Mouse (Mus musculus): ENCODE measurements around the gene Tmem199. TPM values are rescaled to one million over a fixed set of nuclear protein-coding genes. Genes with fewer than 3 reads are reported as not detected.

Tmem199 gene
- total and polyA plus RNA-seq, 3 experiments = 6.9 to 26.8 (median 22.0) TPM

DNA sequence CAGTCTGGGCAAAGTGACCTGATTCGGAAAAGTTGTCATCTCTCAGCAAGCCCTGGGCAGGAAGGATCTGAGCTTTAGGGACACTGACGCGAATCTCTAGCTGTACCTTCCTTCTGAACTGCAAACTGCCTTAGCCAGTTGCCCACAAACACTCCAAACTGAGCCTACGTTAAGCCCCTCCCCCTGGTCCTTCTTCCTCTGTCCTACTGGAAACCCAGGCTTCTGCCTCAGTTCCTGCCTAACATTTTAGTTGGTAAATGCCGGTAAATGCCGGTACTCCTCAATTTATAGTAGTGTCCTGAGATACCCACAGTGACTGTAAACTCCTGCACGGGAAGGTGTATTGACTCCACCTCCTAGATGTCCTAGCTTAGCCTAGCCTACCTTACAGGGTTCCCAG, 28.3 kb downstream of the Tmem199 start:
- DNase-seq = no peak

- no peak for DNase-seq
These were observed 36.7 kb downstream of the Tmem199 start for GRCm38 (mm10) chr11:78475289-78475688.

- DNase-seq = peak; percentile 77
These were observed 40.5 kb downstream of the Tmem199 start for GRCm38 (mm10) chr11:78471326-78472103.

DNA sequence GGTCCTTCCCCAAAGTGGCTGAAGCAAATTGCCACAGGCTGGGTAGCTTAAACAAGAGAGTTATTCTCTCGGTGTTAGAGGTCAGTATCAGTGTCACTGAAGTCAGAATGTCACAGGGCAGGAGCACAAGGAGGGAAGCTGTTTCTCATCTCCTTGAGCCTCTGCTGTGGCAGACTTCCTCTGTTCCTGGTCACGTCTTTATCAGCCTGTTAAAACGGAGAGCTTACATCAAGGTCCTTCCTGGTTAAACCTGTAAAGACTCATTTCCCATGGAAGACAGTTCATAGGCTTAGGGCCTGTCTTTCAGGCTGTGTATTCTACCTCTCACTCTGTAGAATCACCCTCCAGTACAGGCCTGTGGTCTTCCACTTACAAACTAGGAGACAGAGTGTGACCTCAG, 44.0 kb downstream of the Tmem199 start:
- no peak for DNase-seq

- DNase-seq = no peak
These were observed 44.5 kb downstream of the Tmem199 start for GRCm38 (mm10) chr11:78467515-78467914.

DNA sequence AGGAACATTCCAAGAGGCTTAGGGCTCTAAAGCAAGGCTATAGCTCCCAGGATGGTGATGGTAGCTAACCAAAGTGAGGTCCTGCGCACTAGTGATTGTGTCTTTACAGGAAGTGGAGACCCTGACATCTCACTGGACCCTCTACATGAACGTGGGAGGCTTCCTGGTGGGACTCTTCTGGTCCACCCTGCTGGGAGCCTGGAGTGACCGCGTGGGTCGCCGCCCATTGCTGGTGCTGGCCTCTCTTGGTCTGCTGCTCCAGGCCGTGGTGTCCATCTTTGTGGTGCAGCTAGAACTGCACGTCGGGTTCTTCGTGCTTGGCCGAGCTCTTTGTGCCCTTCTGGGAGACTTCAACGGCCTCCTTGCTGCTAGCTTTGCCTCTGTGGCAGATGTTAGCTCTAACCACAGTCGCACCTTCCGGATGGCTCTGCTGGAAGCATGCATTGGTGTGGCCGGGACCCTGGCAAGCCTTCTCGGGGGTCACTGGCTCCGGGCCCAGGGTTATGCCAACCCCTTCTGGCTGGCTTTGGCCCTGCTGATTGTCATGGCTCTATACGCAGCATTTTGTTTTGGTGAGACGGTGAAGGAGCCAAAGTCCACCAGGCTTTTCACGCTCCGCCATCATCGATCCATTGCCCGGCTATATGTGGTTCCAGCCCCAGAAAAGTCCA, 45.6 kb downstream of the Tmem199 start:
- DNase-seq = no peak

- peak; percentile 93 for DNase-seq
These were observed 46.3 kb downstream of the Tmem199 start, which contains the start of gene Slc46a1 for GRCm38 (mm10) chr11:78465568-78466180. Gene Slc46a1 (plus strand): TSS chr11:78465697.

- no peak for DNase-seq
These were observed 46.9 kb downstream of the Tmem199 start for GRCm38 (mm10) chr11:78465116-78465515.

DNA sequence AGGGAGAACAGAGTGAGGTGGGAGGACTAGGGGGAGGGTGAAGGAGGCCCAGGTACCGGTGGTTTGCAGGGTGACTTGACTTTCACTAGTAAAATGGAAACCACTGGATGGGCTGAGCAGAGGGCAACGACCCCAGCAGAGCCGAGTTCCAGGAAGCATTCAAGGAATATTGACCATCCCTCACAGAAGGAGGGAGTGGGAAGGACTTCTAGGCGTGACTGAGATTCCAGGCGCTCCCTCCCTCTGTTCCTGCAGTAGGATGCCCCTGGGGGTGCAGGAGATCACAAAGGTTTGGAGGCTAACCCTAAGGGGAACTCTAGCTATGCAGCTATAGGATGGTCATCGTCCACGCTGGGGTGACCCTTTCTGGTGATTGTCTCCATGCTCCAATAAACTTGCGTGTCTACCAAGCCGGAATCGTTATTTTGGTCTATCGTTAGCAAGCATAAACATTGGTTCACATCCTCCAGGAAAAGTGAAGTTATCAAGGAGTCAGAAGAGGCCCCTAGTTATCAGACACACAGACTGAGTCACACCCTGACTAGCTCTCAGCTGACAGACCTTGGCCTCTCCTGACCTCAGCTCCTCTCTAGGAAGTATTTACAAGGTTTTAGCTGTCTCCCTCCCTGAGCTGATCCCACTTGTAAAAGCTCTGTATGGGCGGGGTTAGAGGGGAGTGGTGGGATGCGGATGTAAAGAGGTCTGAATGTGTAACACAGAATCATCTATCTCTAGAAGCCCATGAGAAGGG, 48.5 kb downstream of the Tmem199 start:
- peak; percentile 72 for DNase-seq

DNA sequence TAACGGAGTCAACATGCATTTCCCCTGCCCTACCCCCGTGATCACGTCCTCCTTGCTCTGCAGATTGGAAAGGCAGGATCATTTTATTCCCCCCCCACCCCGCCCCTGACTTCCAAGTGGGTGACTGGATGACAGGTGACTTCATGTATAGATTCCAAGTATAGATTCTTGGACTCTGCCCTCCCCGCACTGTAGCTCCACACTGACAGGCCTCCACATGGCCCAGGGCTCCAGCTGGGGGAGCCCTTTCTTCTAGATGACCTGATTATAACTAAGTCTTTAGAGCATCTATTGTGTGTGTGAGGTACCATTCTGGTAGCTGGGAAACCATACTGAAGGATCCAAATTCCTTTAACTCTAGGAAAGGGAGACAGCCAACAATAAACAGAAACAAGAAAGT, 49.3 kb downstream of the Tmem199 start:
- DNase-seq = no peak

DNA sequence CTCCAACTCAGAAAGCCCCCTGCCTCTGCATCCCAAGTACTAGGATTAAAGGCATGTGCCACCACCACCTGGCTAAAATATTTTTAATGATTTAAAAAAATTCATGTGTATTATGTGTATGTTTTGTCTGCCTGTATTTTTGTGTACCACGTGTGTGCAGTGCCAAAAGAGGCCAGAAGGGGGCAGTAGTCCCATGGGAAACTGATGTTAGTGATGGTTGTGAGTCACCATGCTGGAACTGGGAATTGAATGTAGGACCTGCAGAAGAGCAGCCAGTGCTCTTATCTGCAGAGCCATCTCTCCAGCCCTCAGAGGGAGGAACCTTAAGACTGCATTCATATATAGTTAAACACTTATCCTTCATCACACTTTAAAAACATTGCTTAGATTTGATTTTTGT, 50.1 kb downstream of the Tmem199 start:
- DNase-seq = no peak

- no peak for DNase-seq
These were observed 53.2 kb downstream of the Tmem199 start for GRCm38 (mm10) chr11:78458740-78459139.

Other genes with a start within 250 kb of the Tmem199 start
- under 1 TPM in 1 of 2 experiments, not detected in 1; 0.61 TPM for gene BC030499, start 221.3 kb downstream of the Tmem199 start, total RNA-seq (2021)
- 0.07 and 0.08 TPM in 2 replicates for gene BC030499, start 221.3 kb downstream of the Tmem199 start, polyA plus RNA-seq (2012; rRNA removed)
- gene Spag5, start 210.6 kb downstream of the Tmem199 start, total RNA-seq (2021) = 1 to 10 TPM; 3.0 to 4.1 TPM
- 1.9 and 3.6 TPM in 2 replicates for gene Spag5, start 210.6 kb downstream of the Tmem199 start, polyA plus RNA-seq (2012; rRNA removed)
- gene Aldoc, start 189.2 kb downstream of the Tmem199 start, total RNA-seq (2021) = 10 to 100 TPM; 25.1 to 28.0 TPM
- gene Aldoc, start 189.2 kb downstream of the Tmem199 start, polyA plus RNA-seq (2012; rRNA removed) = 15.7 and 26.0 TPM in 2 replicates
- gene Pigs, start 183.8 kb downstream of the Tmem199 start, total RNA-seq (2021) = 10 to 100 TPM; 57.3 to 61.3 TPM
- gene Pigs, start 183.8 kb downstream of the Tmem199 start, polyA plus RNA-seq (2012; rRNA removed) = 161 and 184 TPM in 2 replicates
- gene Unc119, start 168.7 kb downstream of the Tmem199 start, total RNA-seq (2021) = 10 to 100 TPM; 35.3 to 44.1 TPM
- 60.4 and 65.4 TPM in 2 replicates for gene Unc119, start 168.7 kb downstream of the Tmem199 start, polyA plus RNA-seq (2012; rRNA removed)
- under 1 TPM; 0.29 to 0.41 TPM for gene Foxn1, start 125.6 kb downstream of the Tmem199 start, total RNA-seq (2021)
- 0.27 and 0.35 TPM in 2 replicates for gene Foxn1, start 125.6 kb downstream of the Tmem199 start, polyA plus RNA-seq (2012; rRNA removed)
- not detected for gene Slc13a2, start 90.0 kb downstream of the Tmem199 start, total RNA-seq (2021)
- gene Slc13a2, start 90.0 kb downstream of the Tmem199 start, polyA plus RNA-seq (2012; rRNA removed) = 0.20 and 0.22 TPM in 2 replicates
- gene Slc46a1, start 46.5 kb downstream of the Tmem199 start, total RNA-seq (2021) = 10 to 100 TPM; 41.5 to 60.9 TPM
- gene Slc46a1, start 46.5 kb downstream of the Tmem199 start, polyA plus RNA-seq (2012; rRNA removed) = 111 TPM in 2 replicates
- 1 to 10 TPM; 5.3 to 8.2 TPM for gene Sarm1, start 14.4 kb downstream of the Tmem199 start, total RNA-seq (2021)
- 2.3 and 3.0 TPM in 2 replicates for gene Sarm1, start 14.4 kb downstream of the Tmem199 start, polyA plus RNA-seq (2012; rRNA removed)
- gene Vtn, start 13.1 kb downstream of the Tmem199 start, total RNA-seq (2021) = 1 to 10 TPM; 3.0 to 7.7 TPM
- 1.8 and 2.8 TPM in 2 replicates for gene Vtn, start 13.1 kb downstream of the Tmem199 start, polyA plus RNA-seq (2012; rRNA removed)
- not detected for gene Sebox, start 8.7 kb downstream of the Tmem199 start, total RNA-seq (2021)
- gene Sebox, start 8.7 kb downstream of the Tmem199 start, polyA plus RNA-seq (2012; rRNA removed) = not detected in 2 replicates
- gene Poldip2, start within 50 bp of the Tmem199 start, total RNA-seq (2021) = 100 to 1,000 TPM; 151 to 168 TPM
- gene Poldip2, start within 50 bp of the Tmem199 start, polyA plus RNA-seq (2012; rRNA removed) = 94.8 and 108 TPM in 2 replicates
- gene Tnfaip1, start 24.2 kb upstream of the Tmem199 start, total RNA-seq (2021) = 10 to 100 TPM; 36.1 to 48.2 TPM
- gene Tnfaip1, start 24.2 kb upstream of the Tmem199 start, polyA plus RNA-seq (2012; rRNA removed) = 22.2 and 22.7 TPM in 2 replicates
- gene Ift20, start 24.2 kb upstream of the Tmem199 start, total RNA-seq (2021) = 100 to 1,000 TPM in 1 of 2 experiments, 10 to 100 TPM in 1; 81.7 to 109 TPM
- gene Ift20, start 24.2 kb upstream of the Tmem199 start, polyA plus RNA-seq (2012; rRNA removed) = 86.5 and 115 TPM in 2 replicates
- gene Tmem97, start 38.6 kb upstream of the Tmem199 start, total RNA-seq (2021) = 10 to 100 TPM; 44.7 to 49.4 TPM
- gene Tmem97, start 38.6 kb upstream of the Tmem199 start, polyA plus RNA-seq (2012; rRNA removed) = 33.7 and 39.6 TPM in 2 replicates
- gene Nlk, start 185.2 kb upstream of the Tmem199 start, total RNA-seq (2021) = 10 to 100 TPM; 37.8 to 75.4 TPM
- 29.3 and 30.1 TPM in 2 replicates for gene Nlk, start 185.2 kb upstream of the Tmem199 start, polyA plus RNA-seq (2012; rRNA removed)
- gene Ccnq, start 239.6 kb upstream of the Tmem199 start, total RNA-seq (2021) = 10 to 100 TPM; 52.0 to 68.9 TPM
- 117 and 120 TPM in 2 replicates for gene Ccnq, start 239.6 kb upstream of the Tmem199 start, polyA plus RNA-seq (2012; rRNA removed)

All from adrenal gland, adult 2 months (tissue).